Mouse (Mus musculus): ENCODE results near the gene Arhgap10. TPM values are rescaled to one million over a fixed set of nuclear protein-coding genes. Genes with fewer than 3 reads are reported as not detected.

Gene Arhgap10
- polyA plus RNA-seq, 1 experiment from 2014 or later = 33.4 TPM

- Histone ChIP-seq H3K27me3 (ENCODE audit: control insufficient read depth, insufficient read depth, low read length) (no peaks in the 10 kb centered on the region), H3K4me2 (ENCODE audit: low read depth, low read length) (no peak overlapping the region), H3K4me1 (ENCODE audit: control insufficient read depth, insufficient read depth, low read length) (peaks cover 2% of the 10 kb centered on the region; the same call in 1 of the 2 replicates), H3K4me3 (replicated peaks; ENCODE audit: low read length) (no peak overlapping the region), H3K9ac (ENCODE audit: low read length) (no peak overlapping the region), H3K9me3 (replicated peaks; ENCODE audit: control insufficient read depth, low read length) (no peaks in the 10 kb centered on the region), H3K36me3 (ENCODE audit: control insufficient read depth, insufficient read depth, low read length) (no peaks in the 10 kb centered on the region), H3K27ac (ENCODE audit: low read length) (no peak overlapping the region)
- no peak for ATAC-seq (ENCODE audit: insufficient read depth, low FRiP score)
- 83% methylated on average over 9 of the region's 9 CpGs for WGBS
Measured at GRCm38 (mm10) chr8:77351177-77351860, 166.4 kb downstream of the Arhgap10 start.

GRCm38 (mm10) chr8:77350121-77350777 lies 167.5 kb downstream of the Arhgap10 start:
- no peak for ATAC-seq (ENCODE audit: insufficient read depth, low FRiP score)
- no peaks in the 10 kb centered on the region for H3K27me3 ChIP-seq (ENCODE audit: control insufficient read depth, insufficient read depth, low read length)
- 79% methylated on average over 4 of the region's 4 CpGs for WGBS
- H3K27ac ChIP-seq (ENCODE audit: low read length) = no peak overlapping the region
- no peak overlapping the region for H3K9ac ChIP-seq (ENCODE audit: low read length)
- peaks cover 2% of the 10 kb centered on the region; the same call in 1 of the 2 replicates for H3K4me1 ChIP-seq (ENCODE audit: control insufficient read depth, insufficient read depth, low read length)
- no peaks in the 10 kb centered on the region for H3K36me3 ChIP-seq (ENCODE audit: control insufficient read depth, insufficient read depth, low read length)
- no peaks in the 10 kb centered on the region for H3K9me3 ChIP-seq (replicated peaks; ENCODE audit: control insufficient read depth, low read length)
- H3K4me3 ChIP-seq (replicated peaks; ENCODE audit: low read length) = no peak overlapping the region
- no peak overlapping the region for H3K4me2 ChIP-seq (ENCODE audit: low read depth, low read length)

GRCm38 (mm10) chr8:77343916-77344315 lies 173.8 kb downstream of the Arhgap10 start:
- no peaks in the 10 kb centered on the region for H3K9me3 ChIP-seq (replicated peaks; ENCODE audit: control insufficient read depth, low read length)
- no peak overlapping the region for H3K4me2 ChIP-seq (ENCODE audit: low read depth, low read length)
- H3K36me3 ChIP-seq (ENCODE audit: control insufficient read depth, insufficient read depth, low read length) = peaks cover 7% of the 10 kb centered on the region; the same call in 1 of the 2 replicates
- no peaks in the 10 kb centered on the region; the same call in 1 of the 2 replicates for H3K4me1 ChIP-seq (ENCODE audit: control insufficient read depth, insufficient read depth, low read length)
- H3K4me3 ChIP-seq (replicated peaks; ENCODE audit: low read length) = no peak overlapping the region
- H3K27me3 ChIP-seq (ENCODE audit: control insufficient read depth, insufficient read depth, low read length) = no peaks in the 10 kb centered on the region
- no peak for ATAC-seq (ENCODE audit: insufficient read depth, low FRiP score)
- no peak overlapping the region for H3K9ac ChIP-seq (ENCODE audit: low read length)
- WGBS = 89% methylated on average over 6 of the region's 6 CpGs
- no peak overlapping the region for H3K27ac ChIP-seq (ENCODE audit: low read length)

- H3K4me2 ChIP-seq (ENCODE audit: low read depth, low read length) = no peak overlapping the region
Measured at GRCm38 (mm10) chr8:77343335-77343734, 174.4 kb downstream of the Arhgap10 start.

GRCm38 (mm10) chr8:77342144-77342543 lies 175.6 kb downstream of the Arhgap10 start:
- Histone ChIP-seq H3K27me3 (ENCODE audit: control insufficient read depth, insufficient read depth, low read length) (no peaks in the 10 kb centered on the region), H3K36me3 (ENCODE audit: control insufficient read depth, insufficient read depth, low read length) (peaks cover 9% of the 10 kb centered on the region; the same call in 1 of the 2 replicates), H3K4me2 (ENCODE audit: low read depth, low read length) (no peak overlapping the region), H3K9me3 (replicated peaks; ENCODE audit: control insufficient read depth, low read length) (no peaks in the 10 kb centered on the region), H3K9ac (ENCODE audit: low read length) (no peak overlapping the region), H3K4me3 (replicated peaks; ENCODE audit: low read length) (no peak overlapping the region), H3K4me1 (ENCODE audit: control insufficient read depth, insufficient read depth, low read length) (peaks cover 4% of the 10 kb centered on the region; the same call in 1 of the 2 replicates), H3K27ac (ENCODE audit: low read length) (0 out of 2 replicates have a peak overlapping the region, but pooled peaks have one; percentile 5)
- no peak for ATAC-seq (ENCODE audit: insufficient read depth, low FRiP score)
- 72% methylated on average over 4 of the region's 4 CpGs for WGBS

More at GRCm38 (mm10) chr8:77343335-77343734, 174.4 kb downstream of the Arhgap10 start:
- Histone ChIP-seq H3K4me3 (replicated peaks; ENCODE audit: low read length) (no peak overlapping the region), H3K36me3 (ENCODE audit: control insufficient read depth, insufficient read depth, low read length) (peaks cover 9% of the 10 kb centered on the region; the same call in 1 of the 2 replicates), H3K27me3 (ENCODE audit: control insufficient read depth, insufficient read depth, low read length) (no peaks in the 10 kb centered on the region), H3K9ac (ENCODE audit: low read length) (no peak overlapping the region), H3K4me1 (ENCODE audit: control insufficient read depth, insufficient read depth, low read length) (no peaks in the 10 kb centered on the region; the same call in 1 of the 2 replicates), H3K9me3 (replicated peaks; ENCODE audit: control insufficient read depth, low read length) (no peaks in the 10 kb centered on the region), H3K27ac (ENCODE audit: low read length) (no peak overlapping the region)
- no peak for ATAC-seq (ENCODE audit: insufficient read depth, low FRiP score)
- WGBS = 93% methylated on average over 3 of the region's 3 CpGs

- H3K4me1 ChIP-seq (ENCODE audit: control insufficient read depth, insufficient read depth, low read length) = peaks cover 4% of the 10 kb centered on the region; the same call in 1 of the 2 replicates
- H3K27ac ChIP-seq (ENCODE audit: low read length) = no peak overlapping the region
- no peak overlapping the region for H3K9ac ChIP-seq (ENCODE audit: low read length)
- no peaks in the 10 kb centered on the region for H3K27me3 ChIP-seq (ENCODE audit: control insufficient read depth, insufficient read depth, low read length)
- no peak for ATAC-seq (ENCODE audit: insufficient read depth, low FRiP score)
- peaks cover 9% of the 10 kb centered on the region; the same call in 1 of the 2 replicates for H3K36me3 ChIP-seq (ENCODE audit: control insufficient read depth, insufficient read depth, low read length)
- H3K4me2 ChIP-seq (ENCODE audit: low read depth, low read length) = no peak overlapping the region
- 45% methylated on average over 9 of the region's 9 CpGs for WGBS
- no peaks in the 10 kb centered on the region for H3K9me3 ChIP-seq (replicated peaks; ENCODE audit: control insufficient read depth, low read length)
- H3K4me3 ChIP-seq (replicated peaks; ENCODE audit: low read length) = no peak overlapping the region
Measured at GRCm38 (mm10) chr8:77341329-77341728, 176.4 kb downstream of the Arhgap10 start.

GRCm38 (mm10) chr8:77340046-77340747 lies 177.6 kb downstream of the Arhgap10 start:
- no peak overlapping the region for H3K27ac ChIP-seq (ENCODE audit: low read length)
- peaks cover 4% of the 10 kb centered on the region; the same call in 1 of the 2 replicates for H3K4me1 ChIP-seq (ENCODE audit: control insufficient read depth, insufficient read depth, low read length)
- 88% methylated on average over 6 of the region's 6 CpGs for WGBS
- H3K4me3 ChIP-seq (replicated peaks; ENCODE audit: low read length) = no peak overlapping the region
- no peak for ATAC-seq (ENCODE audit: insufficient read depth, low FRiP score)
- H3K36me3 ChIP-seq (ENCODE audit: control insufficient read depth, insufficient read depth, low read length) = peaks cover 9% of the 10 kb centered on the region; the same call in 1 of the 2 replicates
- no peak overlapping the region for H3K4me2 ChIP-seq (ENCODE audit: low read depth, low read length)
- H3K9me3 ChIP-seq (replicated peaks; ENCODE audit: control insufficient read depth, low read length) = no peaks in the 10 kb centered on the region
- no peaks in the 10 kb centered on the region for H3K27me3 ChIP-seq (ENCODE audit: control insufficient read depth, insufficient read depth, low read length)
- no peak overlapping the region for H3K9ac ChIP-seq (ENCODE audit: low read length)

- 0 out of 2 replicates have a peak, but pooled peaks cover 3% of the 10 kb centered on the region for H3K36me3 ChIP-seq (ENCODE audit: control insufficient read depth, insufficient read depth, low read length)
- 64% methylated on average over 12 of the region's 12 CpGs for WGBS
Measured at GRCm38 (mm10) chr8:77337272-77337671, 180.5 kb downstream of the Arhgap10 start.

More at GRCm38 (mm10) chr8:77337272-77337671, 180.5 kb downstream of the Arhgap10 start:
- H3K4me3 ChIP-seq (replicated peaks; ENCODE audit: low read length) = no peak overlapping the region
- no peaks in the 10 kb centered on the region for H3K27me3 ChIP-seq (ENCODE audit: control insufficient read depth, insufficient read depth, low read length)
- peaks cover 4% of the 10 kb centered on the region; the same call in 1 of the 2 replicates for H3K4me1 ChIP-seq (ENCODE audit: control insufficient read depth, insufficient read depth, low read length)
- no peaks in the 10 kb centered on the region; the same call in 1 of the 2 replicates for H3K9me3 ChIP-seq (replicated peaks; ENCODE audit: control insufficient read depth, low read length)
- no peak overlapping the region for H3K27ac ChIP-seq (ENCODE audit: low read length)
- no peak for ATAC-seq (ENCODE audit: insufficient read depth, low FRiP score)
- no peak overlapping the region for H3K9ac ChIP-seq (ENCODE audit: low read length)
- no peak overlapping the region for H3K4me2 ChIP-seq (ENCODE audit: low read depth, low read length)

Data from stomach, embryonic 16.5 days (tissue).